Mouse (Mus musculus) stomach, embryonic 16.5 days (tissue): ENCODE results near the gene Mob3b. TPM values are rescaled to one million over a fixed set of nuclear protein-coding genes. Genes with fewer than 3 reads are reported as not detected.

ENCODE experiments used
- ATAC-seq: fragments of 200-750 bp; cut with Nextera tagmentation; 2 replicates; pipeline ENCODE4 v1.8.0; 2017; ENCODE audit warnings: moderate number of reproducible peaks, moderate TSS enrichment; ENCODE audit not compliant: insufficient read depth, low FRiP score
- H3K27ac ChIP-seq: fragments of 300-500 bp; sonication (generic); 2 replicates; pipeline ENCODE4 v1.5.1; 2014; ENCODE audit warnings: low read length
- H3K27me3 ChIP-seq: fragments of 300-500 bp; sonication (generic); 2 replicates; pipeline ENCODE4 v1.6.1; 2014; ENCODE audit warnings: low read length, control low read depth, mixed read lengths; ENCODE audit not compliant: control insufficient read depth, insufficient read depth
- H3K36me3 ChIP-seq: fragments of 300-500 bp; sonication (generic); 2 replicates; pipeline ENCODE4 v1.6.1; 2014; ENCODE audit warnings: low read length; ENCODE audit not compliant: control insufficient read depth, insufficient read depth
- H3K4me1 ChIP-seq: fragments of 300-500 bp; sonication (generic); 2 replicates; pipeline ENCODE4 v1.6.1; 2014; ENCODE audit warnings: low read length, control low read depth, mixed read lengths; ENCODE audit not compliant: control insufficient read depth, insufficient read depth
- H3K4me2 ChIP-seq: fragments of 300-500 bp; sonication (generic); 2 replicates; pipeline ENCODE4 v1.6.1; 2014; ENCODE audit warnings: low read depth, low read length, mixed read lengths
- H3K4me3 ChIP-seq: fragments of 300-500 bp; sonication (generic); replicated peaks from 2 replicates; pipeline ENCODE4 v1.5.1; 2014; ENCODE audit warnings: mild to moderate bottlenecking, low read length
- H3K9ac ChIP-seq: fragments of 300-500 bp; sonication (generic); 2 replicates; pipeline ENCODE4 v1.6.1; 2014; ENCODE audit warnings: low read length
- H3K9me3 ChIP-seq: fragments of 300-500 bp; sonication (generic); replicated peaks from 2 replicates; pipeline ENCODE4 v1.6.1; 2016; ENCODE audit warnings: low read length, control low read depth; ENCODE audit not compliant: control insufficient read depth
- WGBS: fragments of 180-500 bp; shearing (Covaris S2); extraction: QIAGEN DNeasy Blood & Tissue Kit; methylation state at CpG from one replicate; pipeline ENCODE4 v1.1.7; 2014; 5-methylcytosine and 5-hydroxymethylcytosine counted together
- polyA plus RNA-seq: library from polyadenylated mRNA; unstranded; fragments of >200 nt; fragmentation: Nextera tagmentation; extraction: Ambion mirVana; gene quantifications from 2 replicates; pipeline ENCODE4 v1.2.1, GENCODE M21; 2015

Gene Mob3b
- polyA plus RNA-seq, result 24.3 and 26.8 TPM in 2 replicates

- ATAC-seq, result peak; percentile 73
Measured at GRCm38 (mm10) chr4:35156751-35157611, at the start of gene Mob3b. Gene Mob3b, minus strand, starts transcription at chr4:35157484.

GRCm38 (mm10) chr4:35204659-35205058 is 47.4 kb upstream of the Mob3b start:
- WGBS, result 52% methylated on average over 7 of the region's 7 CpGs
- no peak overlapping the region for H3K4me3 ChIP-seq
- no peaks in the 10 kb centered on the region for H3K4me1 ChIP-seq
- no peak overlapping the region for H3K9ac ChIP-seq
- no peaks in the 10 kb centered on the region for H3K9me3 ChIP-seq
- no peaks in the 10 kb centered on the region for H3K27me3 ChIP-seq
- no peak overlapping the region for H3K27ac ChIP-seq
- peak; percentile 10; the same call in 1 of the 2 replicates for ATAC-seq
- H3K4me2 ChIP-seq, result no peak overlapping the region
- no peaks in the 10 kb centered on the region for H3K36me3 ChIP-seq

More at GRCm38 (mm10) chr4:35156751-35157611, at the start of gene Mob3b:
- Histone ChIP-seq H3K9ac (peak within 1 kb of the TSS; percentile 79), H3K4me3 (peak within 1 kb of the TSS; percentile 79), H3K9me3 (no peaks in the 10 kb centered on the region), H3K27me3 (no peaks in the 10 kb centered on the region), H3K4me2 (peak within 1 kb of the TSS; percentile 67), H3K36me3 (no peaks in the 10 kb centered on the region), H3K4me1 (peaks cover 10% of the 10 kb centered on the region; the same call in 1 of the 2 replicates), H3K27ac (peak within 1 kb of the TSS; percentile 88)
- under 1% methylated on average over 50 of the region's 50 CpGs for WGBS

GRCm38 (mm10) chr4:35203724-35204123 is 46.4 kb upstream of the Mob3b start:
- 89% methylated on average over 2 of the region's 2 CpGs for WGBS

DNA sequence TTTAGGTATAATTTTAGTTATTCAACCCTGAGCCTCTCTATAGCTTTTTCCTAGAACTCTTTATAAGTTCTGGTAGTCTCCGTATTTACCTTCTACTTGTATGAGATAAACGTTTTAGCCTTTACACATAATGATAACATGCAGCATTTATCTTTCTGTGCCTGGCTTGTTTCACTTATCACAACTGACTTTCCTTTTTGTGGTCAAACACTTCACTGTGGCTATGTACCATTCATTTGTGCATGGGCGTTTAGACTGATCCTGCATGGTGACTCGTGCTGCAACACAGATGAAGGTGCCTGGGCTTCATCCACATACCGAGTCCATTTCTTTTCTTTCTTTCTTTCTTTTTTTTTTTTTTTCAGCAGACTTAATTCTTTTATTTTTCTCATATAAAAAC is 44.4 kb upstream of the Mob3b start:
- ATAC-seq, result no peak
- H3K9ac ChIP-seq, result no peak overlapping the region
- H3K9me3 ChIP-seq, result no peaks in the 10 kb centered on the region
- H3K27me3 ChIP-seq, result no peaks in the 10 kb centered on the region
- H3K27ac ChIP-seq, result no peak overlapping the region
- 85% methylated on average over 5 of the region's 5 CpGs for WGBS
- H3K4me3 ChIP-seq, result no peak overlapping the region
- H3K4me1 ChIP-seq, result no peaks in the 10 kb centered on the region
- H3K36me3 ChIP-seq, result no peaks in the 10 kb centered on the region
- no peak overlapping the region for H3K4me2 ChIP-seq

More at GRCm38 (mm10) chr4:35203724-35204123, 46.4 kb upstream of the Mob3b start:
- Histone ChIP-seq H3K4me2 (no peak overlapping the region), H3K4me1 (no peaks in the 10 kb centered on the region), H3K4me3 (no peak overlapping the region), H3K36me3 (no peaks in the 10 kb centered on the region), H3K9me3 (no peaks in the 10 kb centered on the region), H3K27me3 (no peaks in the 10 kb centered on the region), H3K9ac (no peak overlapping the region), H3K27ac (no peak overlapping the region)
- ATAC-seq, result 0 out of 2 replicates have a peak, but pooled peaks have one; percentile 50

DNA sequence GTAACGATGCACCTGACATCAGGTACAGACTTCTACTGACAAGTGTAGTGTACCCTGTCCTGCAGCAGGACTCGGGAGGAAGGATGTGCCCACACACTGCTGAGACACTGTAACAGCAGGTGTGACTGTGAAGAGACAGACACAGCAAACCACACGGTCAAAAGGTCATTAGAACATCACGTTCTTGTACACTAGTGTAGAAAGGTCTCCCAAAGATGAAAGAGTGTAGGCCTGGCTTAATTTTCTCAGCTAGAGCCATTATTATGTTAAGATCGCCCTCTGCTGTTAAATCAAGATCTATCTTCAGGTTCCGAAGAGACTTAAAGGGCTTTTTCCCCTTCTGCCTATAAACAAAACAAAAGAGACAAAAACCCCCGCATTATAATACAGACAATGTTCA is 35.4 kb upstream of the Mob3b start:
- Histone ChIP-seq H3K9me3 (no peaks in the 10 kb centered on the region), H3K27ac (no peak overlapping the region), H3K36me3 (no peaks in the 10 kb centered on the region), H3K4me3 (no peak overlapping the region), H3K4me1 (no peaks in the 10 kb centered on the region), H3K9ac (no peak overlapping the region), H3K27me3 (no peaks in the 10 kb centered on the region), H3K4me2 (no peak overlapping the region)
- WGBS, result 36% methylated on average over 7 of the region's 7 CpGs
- ATAC-seq, result peak; percentile 56; the same call in 1 of the 2 replicates

DNA sequence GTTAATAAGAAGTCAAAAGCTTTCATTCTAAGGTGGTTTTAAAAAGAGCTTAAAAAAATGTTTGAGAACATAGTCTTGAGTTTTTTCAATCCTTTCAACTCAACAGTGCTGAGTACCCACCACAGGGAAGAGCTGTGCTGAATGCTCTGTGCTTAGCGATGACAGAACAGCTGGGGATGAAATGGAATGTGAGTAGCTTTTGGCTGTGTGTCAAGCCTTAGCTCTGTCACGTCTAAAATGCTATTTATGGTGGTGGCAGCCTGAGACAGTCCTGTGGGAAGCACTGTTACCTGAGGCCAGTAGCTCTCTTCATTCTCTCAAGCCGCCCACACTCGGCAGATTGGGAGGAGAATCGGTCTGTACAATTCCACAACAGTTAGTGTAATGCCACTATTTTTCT is 32.5 kb upstream of the Mob3b start:
- Histone ChIP-seq H3K27me3 (no peaks in the 10 kb centered on the region), H3K4me3 (no peak overlapping the region)
- 68% methylated on average over 5 of the region's 5 CpGs for WGBS

DNA sequence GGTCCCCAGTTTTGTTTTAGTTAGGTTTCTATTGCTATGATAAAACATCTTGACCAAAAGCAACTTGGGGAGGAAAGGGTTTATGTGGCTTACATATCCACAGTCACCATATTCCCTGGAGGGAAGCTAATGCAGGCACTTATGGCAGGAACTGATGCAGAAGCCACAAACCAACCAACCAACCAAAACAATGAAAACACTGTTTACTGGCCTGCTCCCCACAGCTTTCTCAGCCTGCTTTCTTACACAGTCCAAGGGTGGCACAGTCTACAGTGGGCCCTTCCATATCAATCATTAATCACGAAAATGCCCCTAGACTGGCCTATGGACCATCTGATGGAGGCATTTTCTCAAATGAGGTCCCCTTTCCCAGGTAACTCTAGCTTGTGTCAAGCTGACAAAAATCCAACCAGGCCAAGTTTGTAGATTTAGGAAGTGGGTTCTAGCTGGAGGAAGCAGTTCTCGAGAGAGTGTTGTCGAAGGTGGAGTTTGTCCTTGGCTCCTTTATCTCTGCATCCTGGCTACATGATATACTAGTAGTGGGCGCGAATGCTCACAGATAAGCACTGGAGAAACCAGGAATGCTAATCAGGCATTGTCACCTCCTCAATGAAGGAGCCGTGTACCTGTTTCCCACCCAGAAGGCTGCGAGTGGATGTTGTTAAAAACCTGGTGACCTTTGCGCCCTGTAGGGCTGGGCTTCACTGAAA is 30.5 kb upstream of the Mob3b start:
- Histone ChIP-seq H3K4me3 (no peak overlapping the region), H3K9me3 (0 out of 2 replicates have a peak, but pooled peaks cover 3% of the 10 kb centered on the region), H3K4me2 (no peak overlapping the region), H3K27ac (no peak overlapping the region), H3K4me1 (no peaks in the 10 kb centered on the region), H3K36me3 (no peaks in the 10 kb centered on the region), H3K27me3 (no peaks in the 10 kb centered on the region), H3K9ac (no peak overlapping the region)
- WGBS, result 76% methylated on average over 8 of the region's 8 CpGs
- no peak for ATAC-seq

More for the DNA sequence above, 32.5 kb upstream of the Mob3b start:
- no peak overlapping the region for H3K4me2 ChIP-seq
- no peak overlapping the region for H3K27ac ChIP-seq
- H3K36me3 ChIP-seq, result no peaks in the 10 kb centered on the region
- no peak for ATAC-seq
- no peaks in the 10 kb centered on the region for H3K4me1 ChIP-seq
- H3K9ac ChIP-seq, result no peak overlapping the region
- H3K9me3 ChIP-seq, result 0 out of 2 replicates have a peak, but pooled peaks cover 3% of the 10 kb centered on the region

DNA sequence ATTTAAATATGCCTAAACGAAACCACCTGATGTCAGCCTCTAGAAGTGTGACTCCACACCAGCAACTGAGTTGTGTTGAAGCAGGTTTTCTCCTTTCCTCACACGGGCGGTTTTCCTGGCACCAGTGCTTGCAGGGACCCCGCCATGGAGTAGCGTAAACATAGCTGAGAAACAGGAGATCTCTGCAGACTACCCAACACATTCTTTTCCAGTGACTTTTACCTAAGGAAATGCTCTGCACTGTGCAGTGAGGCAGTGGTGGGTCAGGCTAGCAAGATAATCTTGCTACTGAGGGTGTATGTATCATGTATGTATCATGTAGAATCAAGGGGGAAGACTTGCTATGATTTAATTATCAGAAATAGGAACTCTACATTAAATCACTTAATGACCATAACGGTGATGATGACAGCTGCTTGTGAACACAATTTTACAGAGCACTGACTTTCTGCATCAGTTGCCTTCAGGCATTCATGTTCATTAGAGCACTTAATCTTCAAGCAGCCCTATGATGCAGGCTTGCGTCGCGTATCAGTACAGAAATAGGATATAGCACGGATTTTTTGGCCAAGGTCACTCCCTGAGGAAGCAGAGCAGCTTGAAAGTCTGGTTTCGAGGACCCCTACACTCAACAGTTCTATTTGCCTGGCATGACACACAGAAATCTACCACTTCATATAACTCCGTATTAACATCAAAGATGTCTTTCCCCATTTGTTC is 20.8 kb upstream of the Mob3b start:
- Histone ChIP-seq H3K9me3 (no peaks in the 10 kb centered on the region), H3K4me2 (no peak overlapping the region), H3K9ac (no peak overlapping the region), H3K27me3 (no peaks in the 10 kb centered on the region), H3K27ac (no peak overlapping the region), H3K36me3 (no peaks in the 10 kb centered on the region), H3K4me3 (no peak overlapping the region), H3K4me1 (0 out of 2 replicates have a peak, but pooled peaks cover 3% of the 10 kb centered on the region)
- WGBS, result 71% methylated on average over 12 of the region's 12 CpGs
- no peak for ATAC-seq
